Mouse (Mus musculus): ENCODE measurements around the gene Ubr2.

- TF ChIP-seq CTCF (IDR thresholded peaks at IDR 0.05; ENCODE audit: borderline replicate concordance, insufficient read depth, low read length) (no peak), POLR2A (IDR thresholded peaks at IDR 0.05; ENCODE audit: low read depth, low read length) (no peak)
Measured at GRCm38 (mm10) chr17:46987631-46988030, 22.7 kb downstream of the Ubr2 start.

All from embryonic fibroblast, embryonic 13.5 days (primary cell).